Mouse (Mus musculus) small intestine, adult 2 months (tissue): Measurements from ENCODE around the gene Dsp.

ENCODE experiments used
- CTCF ChIP-seq: fragments of 200-500 bp; IDR thresholded peaks from 2 replicates; pipeline ENCODE4 v1.5.1; 2012; ENCODE audit warnings: low read depth, mild to moderate bottlenecking, control low read depth, inconsistent platforms, low read length, moderate library complexity, mixed read lengths; ENCODE audit not compliant: insufficient replicate concordance, insufficient read length; ENCODE audit errors: extremely low read depth
- POLR2A ChIP-seq: fragments of 200-500 bp; IDR thresholded peaks from 2 replicates; pipeline ENCODE4 v1.6.1; 2012; ENCODE audit warnings: low read depth, mild to moderate bottlenecking, control low read depth, inconsistent platforms, low read length, moderate library complexity

GRCm38 (mm10) chr13:38204171-38204570 lies 53.1 kb downstream of the Dsp start:
- no peak for TF ChIP-seq CTCF
- TF ChIP-seq POLR2A: no peak
